Mouse (Mus musculus) lung, postnatal 36 days (tissue): Measurements from ENCODE around the gene Fscn3.
A peak's percentile ranks its signal among the peaks of the same experiment; 100 is the strongest.

ENCODE experiments used
- DNase-seq: peaks from one replicate; pipeline ENCODE4 v3.0.0; 2022; ENCODE audit warnings: mixed read lengths

The Fscn3 gene

DNA sequence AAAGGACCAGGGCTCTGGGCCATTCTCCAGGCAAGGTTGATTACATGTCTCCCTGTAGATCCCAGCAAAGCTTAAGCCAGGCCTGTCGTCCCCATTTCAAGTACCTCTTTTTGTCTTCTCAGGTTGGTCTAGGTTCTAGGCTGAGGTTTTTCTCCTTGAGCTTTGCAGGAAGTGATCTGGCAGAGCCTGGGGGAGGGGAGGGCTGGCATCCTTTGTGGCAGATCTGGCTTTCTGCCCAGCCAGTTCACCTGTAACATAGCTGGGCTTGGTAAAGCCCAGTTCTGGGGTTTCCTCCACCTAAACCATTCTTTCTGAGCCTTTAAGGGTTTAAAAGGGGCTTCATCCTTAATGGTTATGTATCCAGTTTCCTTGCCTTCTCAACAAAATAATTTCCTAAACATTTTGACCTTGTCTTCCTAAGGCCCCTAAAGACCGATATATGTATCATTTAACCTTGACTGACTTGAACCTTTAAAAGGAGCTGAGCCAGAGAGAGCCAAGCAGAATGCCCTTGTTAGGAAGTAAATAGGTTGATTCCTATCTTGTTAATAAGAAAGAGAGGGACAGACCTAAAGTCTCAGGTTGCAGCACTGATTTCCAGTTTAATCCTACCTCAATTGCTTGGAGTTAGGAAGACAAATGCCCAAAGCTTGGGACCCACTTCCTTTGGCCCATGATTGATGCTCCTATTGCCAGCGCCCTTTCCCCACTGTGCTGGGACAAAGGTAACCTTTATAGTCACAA, at the start of gene Fscn3:
TSS of gene Fscn3 (plus strand) at position 694 of the 744 bp plus-strand sequence.
- peak; percentile 48 for DNase-seq

DNA sequence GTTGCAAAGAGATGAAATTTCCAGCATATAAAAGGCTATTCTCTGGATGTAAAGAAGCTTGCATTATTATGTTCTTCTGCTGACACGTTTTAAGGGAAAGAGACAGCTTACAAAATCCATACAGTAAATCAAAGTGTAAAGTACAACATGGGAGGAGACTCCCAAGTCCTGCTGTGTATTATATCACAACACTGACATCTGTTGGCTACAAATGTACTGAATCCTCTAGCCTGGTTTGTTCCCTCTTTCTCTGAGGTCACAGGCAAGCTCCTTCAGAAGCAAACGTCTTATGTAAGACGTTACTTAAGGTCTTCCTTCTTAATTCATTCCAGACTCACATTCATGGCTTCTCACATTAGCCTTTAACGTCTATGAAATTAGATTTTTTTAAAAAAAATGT, 45.6 kb upstream of the Fscn3 start:
- DNase-seq: no peak

DNA sequence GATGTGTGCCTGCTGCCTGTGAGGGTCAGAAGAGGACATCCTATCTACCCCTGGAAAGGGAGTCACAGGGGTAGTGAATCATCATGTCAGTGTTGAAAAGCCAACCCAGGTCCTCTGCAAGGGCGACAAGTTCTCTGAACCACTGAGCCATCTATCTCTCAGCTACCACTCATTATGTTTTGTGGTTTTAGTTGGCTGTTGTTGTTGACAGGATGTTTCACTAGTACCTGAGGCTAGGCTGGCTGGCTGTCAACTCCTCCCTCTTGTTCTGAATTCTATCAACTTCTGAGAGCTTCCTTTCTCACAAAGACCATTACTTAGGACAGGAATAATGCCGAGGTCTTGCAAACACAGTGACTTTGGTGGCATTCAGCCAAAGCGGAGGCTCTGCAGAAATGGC, 42.4 kb upstream of the Fscn3 start:
- DNase-seq: no peak

DNA sequence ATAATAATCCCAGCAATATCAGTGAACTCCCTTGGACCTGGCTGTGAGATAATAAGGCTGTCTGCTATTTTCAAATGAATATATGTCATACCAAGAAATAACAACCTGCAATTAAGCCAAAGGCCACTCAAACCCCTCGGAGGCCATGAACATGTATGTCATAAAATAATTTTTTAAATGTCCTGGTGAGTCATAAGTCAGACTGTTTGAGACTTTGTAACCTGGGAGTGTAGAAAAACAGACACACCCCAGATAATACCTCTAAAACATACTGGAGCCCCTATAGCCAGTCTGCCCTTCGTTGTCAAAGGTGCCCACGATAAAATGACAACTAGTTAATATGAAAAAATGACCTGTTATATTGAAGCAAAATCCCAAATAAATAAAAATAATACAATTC, 38.6 kb upstream of the Fscn3 start:
- no peak for DNase-seq

DNA sequence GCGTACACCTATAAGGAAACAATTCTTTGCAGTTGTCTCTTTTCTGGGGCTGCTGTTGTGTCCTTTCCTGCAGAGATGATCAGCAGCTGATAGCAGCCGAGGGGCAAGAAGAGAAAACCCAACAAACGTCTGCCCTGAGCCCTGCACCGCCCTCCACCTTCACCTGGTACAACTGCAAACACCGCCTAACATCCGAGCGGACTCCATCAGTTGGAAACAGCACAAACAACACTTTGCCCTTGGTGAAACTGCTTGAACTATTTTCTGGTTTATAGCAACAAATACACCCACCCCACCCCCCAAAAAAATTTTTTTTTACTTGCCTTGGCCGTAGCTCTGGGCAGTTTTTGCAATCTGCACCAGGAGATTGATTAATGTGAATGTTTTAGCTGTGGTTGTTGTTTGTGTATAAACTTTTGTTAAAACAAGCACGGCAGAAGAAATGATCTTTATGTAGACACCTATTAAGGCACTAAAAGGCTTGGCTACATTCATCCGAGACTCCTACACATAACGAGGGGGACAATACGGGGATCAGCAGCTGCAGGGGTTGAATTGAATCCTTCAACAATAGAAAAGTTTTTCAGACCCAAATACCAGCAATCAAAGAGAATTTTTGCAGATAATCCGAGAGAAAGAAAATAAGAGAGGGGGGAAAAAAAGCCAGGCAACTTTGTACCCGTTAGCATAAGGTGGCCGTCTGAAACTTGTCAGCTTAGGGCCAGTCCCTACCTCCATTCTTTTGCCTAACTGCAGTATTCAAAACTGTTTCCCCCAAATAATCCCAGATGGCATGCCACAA, 31.3 kb upstream of the Fscn3 start:
- DNase-seq: no peak

DNA sequence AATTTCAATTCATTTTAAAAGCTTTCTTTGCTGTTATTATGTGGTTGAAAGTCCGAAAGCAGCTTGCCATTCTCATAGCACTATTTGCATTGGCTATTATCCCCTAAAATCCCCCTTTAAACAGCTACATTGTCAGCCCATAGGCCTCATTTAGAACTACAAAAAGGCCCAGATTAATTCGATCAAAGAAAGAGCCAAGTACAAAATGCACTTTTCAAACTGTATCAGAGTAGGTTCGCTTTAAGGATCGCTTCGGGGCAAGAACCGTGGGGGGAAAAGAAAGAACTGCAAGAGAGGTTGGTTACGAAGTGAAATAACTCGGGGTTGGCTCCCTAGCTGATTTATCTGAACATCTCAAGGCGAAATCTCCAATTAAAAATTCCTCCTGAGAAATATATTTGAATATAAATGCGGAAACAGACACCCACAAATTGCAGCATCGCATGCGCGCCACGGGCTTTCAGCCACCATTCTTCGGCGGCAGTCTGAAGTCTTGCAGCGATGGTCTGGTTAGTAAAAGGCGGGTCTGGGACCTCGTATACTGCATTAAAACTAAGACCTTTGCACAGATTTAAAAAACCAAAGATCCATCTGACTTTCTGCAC, 30.6 kb upstream of the Fscn3 start:
- DNase-seq: no peak

DNA sequence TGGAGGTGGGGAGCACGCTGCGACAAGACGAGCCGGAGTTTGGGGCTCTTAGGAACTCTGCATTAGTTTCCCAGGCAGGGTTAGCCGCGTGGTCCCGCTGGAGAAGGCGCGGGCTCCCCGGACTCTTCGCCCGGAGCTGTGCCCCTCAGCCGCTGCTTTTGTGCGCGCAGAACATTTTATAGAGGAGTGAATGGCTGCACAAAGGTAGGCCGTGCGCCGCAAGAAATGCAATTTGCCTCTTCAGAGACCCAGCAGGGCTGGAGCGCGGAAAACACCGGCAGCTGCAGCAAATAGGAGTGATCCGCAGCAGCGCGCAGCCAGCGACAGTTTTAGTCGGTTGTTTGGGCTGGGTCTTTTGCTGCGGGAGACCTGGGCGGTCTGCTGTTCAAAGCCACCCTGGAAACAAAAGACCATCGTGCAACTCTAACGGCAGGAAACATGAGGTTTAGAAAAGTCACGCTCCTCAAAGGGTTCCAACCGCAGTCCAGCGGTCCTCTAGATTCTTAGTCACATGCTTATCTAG, 29.8 kb upstream of the Fscn3 start, which contains the start of gene Zfp800:
TSS of gene Zfp800 (minus strand) at position 325 of the 523 bp plus-strand sequence.
- no peak for DNase-seq

DNA sequence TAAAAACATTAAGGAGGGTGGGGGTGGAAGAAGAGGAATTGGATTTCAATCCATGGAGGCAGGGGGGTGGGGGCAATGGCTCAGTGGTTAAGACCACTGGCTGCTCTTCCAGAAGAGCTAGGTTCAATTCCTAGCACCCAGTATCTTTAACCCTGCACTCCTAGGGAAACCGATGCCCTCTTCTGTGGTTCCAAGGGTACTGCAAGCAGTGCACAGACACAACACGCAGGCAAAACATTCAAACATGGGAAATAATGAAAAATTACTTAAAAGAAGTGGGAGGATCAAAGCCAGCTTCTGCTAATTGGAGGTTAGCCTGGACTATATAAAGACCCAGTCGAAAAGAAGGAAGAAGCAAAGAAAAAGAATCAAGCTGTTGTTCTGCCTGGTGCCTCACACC, 28.9 kb upstream of the Fscn3 start:
- no peak for DNase-seq

DNA sequence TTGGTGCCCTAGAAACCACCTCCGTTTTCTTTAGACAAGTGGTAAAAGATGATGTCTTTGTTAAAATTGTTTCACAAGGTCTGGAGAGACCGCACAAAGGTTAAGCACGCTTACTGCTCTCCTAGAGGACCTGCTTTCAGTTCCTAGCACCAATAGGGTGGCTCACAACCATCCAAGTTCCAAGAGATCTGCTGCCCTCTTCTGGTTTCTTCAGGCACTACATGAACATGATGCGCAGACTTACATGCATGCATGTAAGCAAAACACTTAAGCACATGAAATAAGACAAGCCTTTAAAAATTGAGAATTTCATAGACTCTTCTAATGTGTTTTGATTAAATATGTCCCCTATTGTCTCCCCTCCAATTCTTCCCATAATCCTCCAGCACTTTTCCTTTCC, 27.8 kb upstream of the Fscn3 start:
- peak; percentile 21 for DNase-seq

DNA sequence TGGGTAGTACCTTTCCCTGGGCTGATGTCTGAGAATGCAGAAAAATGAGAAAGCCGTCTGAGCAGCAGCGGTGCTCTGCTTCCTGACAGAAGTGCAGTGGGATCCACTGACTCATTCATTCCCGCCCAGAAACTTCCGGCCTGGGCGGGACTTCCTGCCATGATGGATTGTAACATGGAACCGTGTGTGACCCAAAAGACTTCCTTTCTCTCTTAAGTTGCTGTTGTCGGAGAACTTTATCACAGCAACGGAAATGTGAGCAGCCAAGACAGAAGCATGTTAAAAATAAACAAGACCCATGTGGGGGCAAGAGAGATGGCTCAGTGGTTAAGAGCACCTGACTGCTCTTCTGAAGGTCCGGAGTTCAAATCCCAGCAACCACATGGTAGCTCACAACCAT, 17.5 kb upstream of the Fscn3 start:
- peak; percentile 48 for DNase-seq

DNA sequence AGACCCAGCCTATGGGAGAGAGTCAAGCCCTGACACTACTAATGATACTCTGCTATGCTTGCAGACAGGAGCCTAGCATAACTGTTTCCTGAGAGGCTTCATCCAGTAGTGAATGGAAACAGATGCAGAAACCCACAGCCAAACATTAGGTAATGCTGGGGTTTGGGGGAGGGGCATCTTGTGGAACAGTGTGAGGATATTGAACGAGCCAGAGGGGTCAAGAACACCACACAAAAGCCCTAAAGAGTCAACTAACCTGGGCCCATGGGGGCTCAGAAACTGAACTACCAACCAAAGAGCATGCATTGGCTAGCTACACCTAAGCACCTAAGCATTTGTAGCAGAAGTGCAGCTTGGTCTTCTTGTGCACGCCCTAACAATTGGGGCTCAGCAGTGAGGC, 16.4 kb upstream of the Fscn3 start:
- DNase-seq: no peak

DNA sequence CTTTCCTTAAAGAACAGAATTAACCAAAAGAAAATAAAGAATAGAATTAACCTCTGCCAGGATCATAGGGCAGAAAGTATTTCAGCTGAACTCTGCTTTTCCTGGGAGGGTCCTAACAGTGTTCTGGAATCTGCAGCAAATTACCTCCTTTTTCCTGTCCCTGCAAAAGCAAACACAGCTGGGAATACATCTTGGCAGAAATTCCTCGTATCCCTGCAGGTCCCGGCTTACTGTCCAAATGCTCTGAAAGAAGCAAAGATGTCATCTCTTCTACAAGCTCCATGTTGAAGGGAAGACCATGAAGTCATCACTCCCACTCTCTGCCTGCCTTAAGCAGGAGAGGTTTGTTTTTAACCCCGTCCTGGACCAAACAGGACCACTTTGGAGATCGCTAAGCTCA, 10.6 kb upstream of the Fscn3 start:
- DNase-seq: no peak

DNA sequence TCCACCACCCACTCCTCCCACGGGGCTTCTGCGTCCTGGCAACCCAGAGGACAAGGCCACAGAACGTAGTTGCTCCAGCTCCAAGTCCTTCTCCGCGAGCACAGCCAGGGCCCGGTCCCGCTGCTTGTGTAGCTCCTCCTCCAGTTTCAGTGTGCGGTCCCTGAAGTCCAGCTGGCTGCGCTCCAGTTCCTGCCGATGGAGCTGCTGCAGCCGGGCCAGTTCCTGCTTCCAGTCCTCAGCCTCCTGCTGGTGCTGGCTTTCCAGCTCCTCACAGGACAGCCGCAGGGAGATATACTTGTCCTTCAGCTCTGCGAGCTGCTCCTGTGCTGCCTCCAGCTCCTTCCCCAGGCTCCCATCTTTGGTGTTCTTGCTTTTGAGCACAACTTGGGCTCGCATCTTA, 9.1 kb upstream of the Fscn3 start:
- DNase-seq: peak; percentile 73

DNA sequence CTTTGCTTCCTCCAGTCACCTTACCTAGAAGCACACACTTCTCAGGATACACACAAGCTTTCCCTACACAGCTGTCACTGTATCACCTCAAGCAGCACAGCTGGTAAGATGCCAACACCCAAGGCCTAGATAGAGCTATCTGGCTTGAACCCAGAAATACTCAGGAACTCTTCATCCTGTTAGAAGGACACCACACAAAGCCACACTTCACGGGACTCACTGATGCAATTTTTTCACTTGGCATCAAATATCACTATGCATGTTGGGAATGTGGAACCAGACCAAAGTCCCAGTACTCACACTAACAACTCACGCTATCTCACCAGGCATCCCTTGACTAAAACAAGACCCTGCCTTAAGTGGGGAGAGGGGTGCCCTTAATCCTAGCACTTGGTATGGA, 7.9 kb upstream of the Fscn3 start:
- DNase-seq: no peak

DNA sequence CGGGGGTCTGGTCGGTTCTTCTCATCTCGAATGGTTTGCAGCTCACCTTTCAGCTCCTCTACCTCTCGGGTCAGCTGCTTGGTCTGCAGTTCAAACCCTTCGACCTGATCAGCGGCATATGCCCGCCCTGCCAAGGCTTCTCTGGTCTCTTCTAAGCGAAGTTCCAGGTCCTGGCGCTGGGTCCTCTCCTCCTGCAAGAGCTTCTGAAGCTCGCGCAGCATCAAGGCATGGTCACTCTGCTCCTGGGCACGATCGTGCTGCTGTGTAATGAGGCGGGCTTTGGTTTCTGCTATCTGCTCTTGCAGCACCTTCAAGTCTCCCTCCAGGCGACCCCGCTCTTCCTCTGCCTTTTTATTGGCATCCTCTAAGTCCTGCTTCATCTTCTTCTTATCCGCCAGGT, 7.2 kb upstream of the Fscn3 start:
- DNase-seq: no peak

DNA sequence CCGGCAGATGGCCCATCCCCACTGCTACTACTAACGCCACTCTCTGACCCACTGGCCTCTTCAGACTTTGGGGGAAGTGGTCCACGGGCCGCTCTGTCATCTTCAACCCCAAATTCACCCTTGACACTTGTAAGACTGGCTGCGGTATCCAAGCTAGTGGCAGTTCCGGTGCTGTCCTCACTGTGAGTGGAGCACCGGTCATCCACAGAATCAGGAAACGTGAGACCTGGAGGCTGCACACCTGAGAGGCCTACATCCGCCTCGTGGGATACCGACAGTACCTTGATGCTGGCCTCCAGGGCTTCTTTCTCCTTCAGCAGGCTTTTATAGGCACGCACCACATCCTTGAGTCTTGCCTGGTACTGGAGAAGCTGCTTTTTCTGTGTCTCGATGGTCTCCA, 6.7 kb upstream of the Fscn3 start:
- no peak for DNase-seq

DNA sequence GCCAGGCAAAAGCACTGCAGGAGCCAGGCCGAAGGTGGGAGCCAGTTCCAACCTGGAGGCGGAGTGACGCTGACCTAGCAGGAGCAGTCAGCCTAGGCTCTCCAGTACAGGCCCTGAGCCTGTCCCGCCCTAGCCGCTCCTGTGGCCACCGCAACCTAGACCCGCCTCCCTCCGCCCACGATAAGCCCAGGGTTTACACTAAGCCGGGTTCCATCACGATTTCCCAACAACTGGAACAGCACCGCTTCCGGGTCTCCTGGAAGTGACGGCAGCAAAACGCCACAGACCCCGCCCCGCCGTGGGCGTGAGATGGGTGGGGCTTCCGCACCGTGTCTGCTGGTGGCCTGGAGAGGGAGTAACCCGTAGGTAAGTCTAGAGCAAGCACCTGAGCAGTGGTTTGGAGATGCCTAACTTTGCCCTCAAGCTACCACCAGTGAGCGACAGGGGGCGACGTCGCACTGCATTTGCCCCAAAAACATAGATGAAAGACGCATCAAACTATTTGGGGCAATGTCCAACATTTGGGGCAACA, 6.1 kb upstream of the Fscn3 start:
- peak; percentile 98 for DNase-seq

DNA sequence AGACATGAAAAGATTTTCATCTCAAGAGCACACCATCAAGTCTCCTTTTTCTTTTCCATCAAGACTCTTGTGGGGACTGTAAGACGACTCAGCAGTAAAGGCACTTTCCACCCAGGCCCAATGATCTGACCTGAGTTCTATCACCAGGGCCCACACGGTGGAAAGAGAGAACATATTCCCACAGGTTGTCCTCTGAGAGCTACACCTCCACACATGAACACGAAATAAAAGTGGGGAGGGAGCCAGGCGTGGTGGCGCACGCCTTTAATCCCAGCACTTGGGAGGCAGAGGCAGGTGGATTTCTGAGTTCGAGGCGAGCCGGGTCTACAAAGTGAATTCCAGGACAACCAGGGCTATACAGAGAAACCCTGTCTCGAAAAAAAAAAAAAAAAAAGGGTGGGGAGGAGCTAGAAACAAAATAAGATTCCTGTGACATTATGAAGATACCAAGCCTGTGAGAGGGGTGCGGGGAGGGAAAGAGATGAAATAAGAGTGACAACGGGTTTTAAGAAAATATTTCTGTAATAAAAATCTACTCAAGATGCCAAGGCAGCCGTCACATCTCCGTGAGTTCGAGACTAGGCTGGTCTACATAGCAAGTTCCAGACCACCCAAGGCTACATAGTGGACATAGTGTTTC, 4.8 kb upstream of the Fscn3 start:
- DNase-seq: no peak

DNA sequence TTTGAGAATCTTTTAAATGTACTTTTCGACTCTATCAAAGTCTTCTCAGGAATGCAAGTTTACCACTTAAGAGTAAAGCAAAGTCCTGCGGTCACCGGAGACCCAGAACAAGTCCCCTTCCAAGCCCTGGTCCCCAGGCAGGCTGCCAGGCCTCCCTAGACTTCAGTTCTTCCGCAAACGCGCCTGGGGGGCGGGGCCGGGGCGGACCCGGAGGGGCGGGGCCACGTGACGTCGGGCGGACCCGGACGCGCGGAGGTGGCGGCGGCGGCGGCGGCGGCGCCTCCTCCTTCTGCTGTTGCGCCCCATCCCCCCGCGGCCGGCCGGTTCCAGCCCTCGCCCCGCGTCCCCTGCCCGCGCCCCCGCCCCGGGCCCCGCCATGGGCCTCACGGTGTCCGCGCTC, 4.3 kb upstream of the Fscn3 start, which contains the start of gene Arf5:
TSS of gene Arf5 (plus strand) at position 248 of the 400 bp plus-strand sequence.
- peak; percentile 97 for DNase-seq

DNA sequence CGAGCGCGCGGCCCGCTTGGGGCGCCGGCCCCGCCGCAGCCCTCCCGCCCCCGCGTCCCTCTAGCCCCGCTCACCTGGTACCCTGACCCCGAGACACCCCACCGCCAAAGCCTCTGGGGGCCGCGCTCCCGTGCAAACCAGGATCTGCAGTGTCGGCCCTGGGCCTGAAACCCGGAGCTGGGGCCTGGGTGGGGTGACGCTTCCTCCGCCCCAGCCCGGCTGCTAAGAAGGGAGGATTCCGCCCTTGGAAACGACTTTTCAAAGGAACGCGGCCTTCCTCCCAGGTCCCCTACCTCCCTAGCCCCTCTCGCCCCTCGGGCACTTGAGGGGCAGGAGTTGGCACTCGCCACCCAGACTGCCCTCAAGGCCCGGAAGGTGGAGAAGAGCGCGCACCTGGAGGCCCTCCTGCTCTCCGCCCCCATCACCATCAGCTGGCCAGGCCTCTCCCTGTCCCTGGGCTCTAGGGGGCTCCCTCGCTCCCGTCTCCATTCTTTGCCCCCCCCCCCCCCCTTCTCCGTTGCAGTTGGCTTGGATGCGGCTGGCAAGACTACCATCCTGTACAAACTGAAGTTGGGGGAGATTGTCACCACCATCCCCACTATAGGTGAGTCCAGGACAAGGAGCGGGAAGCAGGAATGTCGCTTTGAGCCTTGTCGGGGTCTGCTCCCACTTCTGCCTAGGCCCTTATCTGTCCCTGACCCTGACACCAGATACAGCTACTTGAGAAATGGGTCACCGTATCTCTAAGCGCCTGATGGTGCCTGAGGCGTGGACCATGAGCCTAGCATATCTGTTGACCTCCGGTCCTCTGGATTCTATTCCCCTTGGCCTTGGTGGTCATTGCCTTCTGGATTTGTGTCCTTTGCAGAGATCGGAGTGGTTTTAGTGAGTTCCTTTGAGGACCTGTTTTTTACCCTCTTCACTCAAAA, 3.6 kb upstream of the Fscn3 start:
- DNase-seq: peak; percentile 68

DNA sequence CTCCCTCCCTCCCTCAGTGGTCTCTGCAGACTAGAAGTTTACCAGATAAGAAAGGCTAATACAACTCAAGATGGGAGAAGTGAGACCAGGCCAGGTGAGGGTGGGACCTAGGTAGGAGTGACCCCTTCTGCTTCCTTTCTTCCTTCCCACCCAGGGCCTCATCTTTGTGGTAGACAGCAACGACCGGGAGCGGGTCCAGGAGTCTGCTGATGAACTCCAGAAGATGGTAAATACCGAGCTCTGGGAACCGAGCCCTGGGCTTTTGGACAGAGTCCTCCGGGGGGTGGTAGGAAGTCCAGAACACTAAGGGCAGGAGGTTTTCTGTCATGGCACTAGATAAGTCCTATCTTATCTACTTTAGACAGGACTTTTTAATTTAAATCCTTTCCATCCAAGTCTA, 2.6 kb upstream of the Fscn3 start:
- no peak for DNase-seq

DNA sequence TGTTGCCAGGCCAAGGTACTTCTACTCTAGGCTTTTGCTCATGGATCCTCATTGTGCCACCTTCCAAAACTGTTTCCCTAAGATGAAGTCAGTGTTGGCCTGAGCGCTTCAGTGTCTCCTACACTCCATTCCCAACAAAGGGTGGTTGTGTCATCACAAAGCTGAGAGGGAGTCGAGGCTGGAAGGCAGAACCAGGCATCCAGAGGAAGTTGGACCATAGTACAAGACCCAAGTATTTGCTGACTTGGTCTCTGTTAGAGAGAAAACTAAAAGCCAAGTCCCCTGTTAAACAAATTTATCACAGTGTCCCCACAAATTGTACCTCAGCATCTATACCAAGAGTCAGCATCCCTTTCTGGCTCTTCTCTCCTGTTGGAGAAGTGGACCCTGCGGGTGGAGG, 701 bp downstream of the Fscn3 start, which contains the start of gene Gcc1:
TSS of gene Gcc1 (minus strand) at position 101 of the 400 bp plus-strand sequence.
- DNase-seq: no peak
